Mouse (Mus musculus) heart, adult 10 weeks (tissue): Measurements from ENCODE around the gene Olfr456. TPM values are rescaled to one million over a fixed set of nuclear protein-coding genes. Genes with fewer than 3 reads are reported as not detected.

Source experiments
- polyA plus RNA-seq: library from polyadenylated mRNA; stranded (reverse); fragments of 350-450 nt; fragmentation: Illumina TruSeq; extraction: RNeasy Lipid Tissue Mini Kit (QIAGEN cat#74804); gene quantifications from one replicate; pipeline ENCODE4 v1.2.3, GENCODE M21; 2014; ENCODE audit warnings: low read depth, low replicate concordance

Gene Olfr456
- not detected for polyA plus RNA-seq

GRCm38 (mm10) chr6:42487114-42487513 is at the start of gene Olfr456:
Gene Olfr456, minus strand, starts transcription at chr6:42487214.

GRCm38 (mm10) chr6:42476235-42476634 is 10.8 kb downstream of the Olfr456 start, which contains the start of gene Olfr457:
Gene Olfr457, minus strand, starts transcription at chr6:42476335.

DNA sequence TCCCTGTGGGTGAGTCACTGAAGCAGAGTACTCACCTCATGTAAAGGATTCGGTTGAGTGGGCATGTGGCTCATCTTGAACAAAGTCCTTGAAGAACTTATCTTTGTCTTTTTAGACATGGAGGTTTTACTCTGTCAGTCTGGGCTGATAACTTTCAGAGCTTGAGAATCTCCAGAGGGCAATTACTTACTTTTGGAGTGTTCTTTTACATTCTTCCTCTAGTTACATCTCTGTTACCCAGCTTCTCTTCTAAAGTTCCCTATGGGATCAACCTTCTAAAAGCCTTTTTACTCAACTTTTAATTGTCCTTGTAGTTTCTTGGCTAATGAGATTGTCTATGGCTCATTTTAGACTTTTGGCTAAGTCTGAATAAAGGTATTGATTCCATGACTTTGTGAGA is 21.9 kb downstream of the Olfr456 start, which contains the start of gene Olfr458:
Gene Olfr458, minus strand, starts transcription at position 101 of the 400 bp plus-strand sequence.

Other genes starting within 250 kb of the Olfr456 start
- 186 TPM for gene Gstk1, start 241.3 kb downstream of the Olfr456 start, polyA plus RNA-seq
- gene Tmem139, start 225.2 kb downstream of the Olfr456 start, polyA plus RNA-seq: not detected
- gene Casp2, start 222.2 kb downstream of the Olfr456 start, polyA plus RNA-seq: 9.2 TPM
- 13.2 TPM for gene Clcn1, start 200.5 kb downstream of the Olfr456 start, polyA plus RNA-seq
- 0.65 TPM for gene Fam131b, start 162.6 kb downstream of the Olfr456 start, polyA plus RNA-seq
- gene Zyx, start 137.6 kb downstream of the Olfr456 start, polyA plus RNA-seq: 59.6 TPM
- gene Epha1, start 113.9 kb downstream of the Olfr456 start, polyA plus RNA-seq: 0.39 TPM
- not detected for gene Tas2r143, start 87.0 kb downstream of the Olfr456 start, polyA plus RNA-seq
- not detected for gene Tas2r135, start 81.8 kb downstream of the Olfr456 start, polyA plus RNA-seq
- gene Tas2r126, start 52.7 kb downstream of the Olfr456 start, polyA plus RNA-seq: not detected
- not detected for gene Olfr458, start 22.0 kb downstream of the Olfr456 start, polyA plus RNA-seq
- not detected for gene Olfr457, start 10.9 kb downstream of the Olfr456 start, polyA plus RNA-seq
- not detected for gene Olfr455, start 60.4 kb upstream of the Olfr456 start, polyA plus RNA-seq
- not detected for gene Tcaf3, start 110.5 kb upstream of the Olfr456 start, polyA plus RNA-seq
- gene Tcaf2, start 158.0 kb upstream of the Olfr456 start, polyA plus RNA-seq: 2.6 TPM
- gene Tcaf1, start 222.9 kb upstream of the Olfr456 start, polyA plus RNA-seq: 10.7 TPM